In the genomic region with DNA sequence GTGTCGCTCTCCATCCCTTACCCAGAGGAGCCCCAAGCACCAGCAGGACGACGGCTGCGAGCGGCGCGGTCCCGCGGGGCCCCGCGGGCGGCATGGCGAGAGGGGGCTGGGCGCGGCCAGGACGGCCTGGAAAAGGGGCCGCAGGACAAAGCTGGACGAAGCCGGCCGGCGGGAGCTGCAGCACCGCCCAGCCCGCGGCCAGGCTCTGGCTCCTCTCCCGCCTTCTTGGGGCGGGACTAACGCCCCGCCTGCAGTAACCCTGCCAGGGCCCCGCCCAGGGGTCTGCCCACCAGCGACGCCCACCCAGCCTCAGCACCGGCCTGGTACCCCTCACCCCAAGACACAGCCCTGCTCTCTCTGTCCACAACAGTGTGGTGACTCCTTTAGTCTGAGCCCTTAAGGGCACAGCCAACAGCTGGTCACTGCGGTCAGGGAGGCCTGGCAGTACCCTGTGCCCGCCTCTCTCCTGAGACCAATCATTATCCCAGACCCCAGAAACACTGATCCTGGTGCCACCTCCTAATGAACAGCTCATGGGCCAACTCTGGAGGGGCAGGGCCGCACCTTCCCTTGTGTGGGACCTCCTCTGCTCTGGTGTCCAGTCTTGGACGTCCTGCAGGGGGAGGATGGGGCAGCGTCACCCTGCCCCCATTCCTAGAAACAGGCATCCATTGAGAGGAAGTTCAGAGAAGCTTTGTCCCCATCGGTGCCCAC, we compare ENCODE assay signal across 9 mouse cellular contexts. TPM values are rescaled to one million over a fixed set of nuclear protein-coding genes. Genes with fewer than 3 reads are reported as not detected.
A peak's percentile ranks its signal among the peaks of the same experiment; 100 is the strongest.
DNase-seq lines count a peak whose midpoint lies in the region; ATAC-seq and TF ChIP-seq lines count a peak whose summit lies in the region.
"Had no signal": no experiment of that assay in that cellular context is flagged by ENCODE, and none has a peak within 500 bp of the region (broad histone marks: within the 10 kb centered on the region; RNA-seq: fewer than 3 reads in every experiment).

Gene Shisa4, minus strand, starts transcription at position 370 of the 714 bp plus-strand sequence.

- peak; percentile 50 for DNase-seq in urinary bladder, adult 2 months (ENCODE audit: low spot score)
- no peak for DNase-seq in urinary bladder, postnatal 10 days (ENCODE audit: low spot score)
- DNase-seq in embryonic facial prominence, embryonic 14.5 days (ENCODE audit: low spot score): peak; percentile 88
- no peak for DNase-seq in liver, embryonic 11.5 days (ENCODE audit: low spot score)
- peak; percentile 87 for DNase-seq in midbrain, postnatal 0 days (ENCODE audit: low spot score)
- peak; percentile 46 for DNase-seq in testis, postnatal 14 days (ENCODE audit: low spot score)

- H3K4me2 ChIP-seq in embryonic facial prominence, embryonic 14.5 days (ENCODE audit: low read depth, low read length): peak within 1 kb of the TSS; percentile 87
- H3K4me2 ChIP-seq in heart, embryonic 12.5 days: peak within 1 kb of the TSS; percentile 97
- peak within 1 kb of the TSS; percentile 96 for H3K4me2 ChIP-seq in kidney, embryonic 16.5 days (replicated peaks; ENCODE audit: low read depth, low read length)
- H3K4me2 ChIP-seq in liver, embryonic 11.5 days: peak within 1 kb of the TSS; percentile 92
- peak within 1 kb of the TSS; percentile 87 for H3K4me2 ChIP-seq in midbrain, postnatal 0 days (ENCODE audit: low read depth, low read length, poor library complexity, severe bottlenecking)

- H3K36me3 ChIP-seq in embryonic facial prominence, embryonic 14.5 days (ENCODE audit: control insufficient read depth, insufficient read depth, low read length): no peaks in the 10 kb centered on the region
- H3K36me3 ChIP-seq in heart, embryonic 12.5 days: no peaks in the 10 kb centered on the region
- H3K36me3 ChIP-seq in kidney, embryonic 16.5 days (ENCODE audit: insufficient read depth, low read length): no peaks in the 10 kb centered on the region
- H3K36me3 ChIP-seq in liver, embryonic 11.5 days (ENCODE audit: control insufficient read depth, insufficient read depth, low read length): no peaks in the 10 kb centered on the region
- no peaks in the 10 kb centered on the region for H3K36me3 ChIP-seq in midbrain, postnatal 0 days (ENCODE audit: insufficient read depth, low read length)

- H3K4me1 ChIP-seq in embryonic facial prominence, embryonic 14.5 days (ENCODE audit: control insufficient read depth, insufficient read depth, low read length): peaks cover 8% of the 10 kb centered on the region; the same call in 1 of the 2 replicates
- peaks cover 52% of the 10 kb centered on the region for H3K4me1 ChIP-seq in heart, embryonic 12.5 days (replicated peaks)
- H3K4me1 ChIP-seq in kidney, embryonic 16.5 days (ENCODE audit: insufficient read depth, low read length): peaks cover 21% of the 10 kb centered on the region
- H3K4me1 ChIP-seq in liver, embryonic 11.5 days (replicated peaks; ENCODE audit: control insufficient read depth, insufficient read depth, low read length): peaks cover 12% of the 10 kb centered on the region
- peaks cover 13% of the 10 kb centered on the region; the same call in 1 of the 2 replicates for H3K4me1 ChIP-seq in midbrain, postnatal 0 days (ENCODE audit: insufficient read depth, low read length)

- no peaks in the 10 kb centered on the region for H3K27me3 ChIP-seq in embryonic facial prominence, embryonic 14.5 days (replicated peaks; ENCODE audit: control insufficient read depth, insufficient read depth, low read length)
- 0 out of 2 replicates have a peak, but pooled peaks cover 2% of the 10 kb centered on the region for H3K27me3 ChIP-seq in heart, embryonic 12.5 days (replicated peaks)
- no peaks in the 10 kb centered on the region for H3K27me3 ChIP-seq in kidney, embryonic 16.5 days (ENCODE audit: insufficient read depth, low read length)
- H3K27me3 ChIP-seq in liver, embryonic 11.5 days (replicated peaks; ENCODE audit: control insufficient read depth, insufficient read depth, low read length): peaks cover 17% of the 10 kb centered on the region
- no peaks in the 10 kb centered on the region for H3K27me3 ChIP-seq in midbrain, postnatal 0 days (ENCODE audit: insufficient read depth, low read length)

- peak; percentile 39 for TF ChIP-seq CTCF in midbrain, postnatal 0 days (IDR thresholded peaks at IDR 0.05)

- peak within 1 kb of the TSS; percentile 57 for H3K4me3 ChIP-seq in embryonic facial prominence, embryonic 14.5 days (ENCODE audit: low read depth, low read length)
- H3K4me3 ChIP-seq in heart, embryonic 12.5 days: peak within 1 kb of the TSS; percentile 72
- peak within 1 kb of the TSS; percentile 72 for H3K4me3 ChIP-seq in kidney, embryonic 16.5 days (ENCODE audit: low read length)
- peak within 1 kb of the TSS; percentile 60 for H3K4me3 ChIP-seq in liver, embryonic 11.5 days (ENCODE audit: low read depth, low read length)
- H3K4me3 ChIP-seq in midbrain, postnatal 0 days (ENCODE audit: low read depth, low read length): peak within 1 kb of the TSS; percentile 83

- H3K27ac ChIP-seq in embryonic facial prominence, embryonic 14.5 days (replicated peaks; ENCODE audit: low read depth, low read length): no peak within 1 kb of the TSS
- peak within 1 kb of the TSS; percentile 38; the same call in 1 of the 2 replicates for H3K27ac ChIP-seq in heart, embryonic 12.5 days (ENCODE audit: poor library complexity, severe bottlenecking)
- H3K27ac ChIP-seq in kidney, embryonic 16.5 days (ENCODE audit: low read length): peak within 1 kb of the TSS; percentile 75
- H3K27ac ChIP-seq in liver, embryonic 11.5 days (ENCODE audit: low read depth, low read length): no peak within 1 kb of the TSS; the same call in 1 of the 2 replicates
- H3K27ac ChIP-seq in midbrain, postnatal 0 days (ENCODE audit: low read depth, low read length): peak within 1 kb of the TSS; percentile 83

- peak within 1 kb of the TSS; percentile 74 for H3K9ac ChIP-seq in embryonic facial prominence, embryonic 14.5 days (ENCODE audit: low read depth, low read length)
- peak within 1 kb of the TSS; percentile 87 for H3K9ac ChIP-seq in heart, embryonic 12.5 days
- peak within 1 kb of the TSS; percentile 86 for H3K9ac ChIP-seq in kidney, embryonic 16.5 days (replicated peaks; ENCODE audit: low read length)
- H3K9ac ChIP-seq in liver, embryonic 11.5 days (ENCODE audit: low read depth, low read length): peak within 1 kb of the TSS; percentile 61
- H3K9ac ChIP-seq in midbrain, postnatal 0 days (replicated peaks; ENCODE audit: low read length, poor library complexity, severe bottlenecking): peak within 1 kb of the TSS; percentile 89

- no peaks in the 10 kb centered on the region for H3K9me3 ChIP-seq in embryonic facial prominence, embryonic 14.5 days (ENCODE audit: control insufficient read depth, low read length)
- no peaks in the 10 kb centered on the region for H3K9me3 ChIP-seq in heart, embryonic 12.5 days (replicated peaks)
- no peaks in the 10 kb centered on the region for H3K9me3 ChIP-seq in kidney, embryonic 16.5 days (ENCODE audit: low read length)
- no peaks in the 10 kb centered on the region for H3K9me3 ChIP-seq in liver, embryonic 11.5 days (ENCODE audit: control insufficient read depth, low read length)
- H3K9me3 ChIP-seq in midbrain, postnatal 0 days (ENCODE audit: low read length): no peaks in the 10 kb centered on the region

- ATAC-seq in embryonic facial prominence, embryonic 14.5 days (ENCODE audit: low read depth): peak; percentile 90
- peak; percentile 88 for ATAC-seq in heart, embryonic 12.5 days (ENCODE audit: insufficient number of reproducible peaks, low FRiP score)
- peak; percentile 93 for ATAC-seq in kidney, embryonic 16.5 days (ENCODE audit: low FRiP score, low TSS enrichment)
- ATAC-seq in liver, embryonic 11.5 days (replicated peaks; ENCODE audit: low FRiP score): peak; percentile 75
- ATAC-seq in midbrain, postnatal 0 days (ENCODE audit: low FRiP score): peak; percentile 88

- WGBS in embryonic facial prominence, embryonic 14.5 days: 0% methylated on average over 11 of the region's 38 CpGs
- WGBS in heart, embryonic 12.5 days: 3% methylated on average over 37 of the region's 38 CpGs
- 2% methylated on average over 33 of the region's 38 CpGs for WGBS in kidney, embryonic 16.5 days
- WGBS in liver, embryonic 11.5 days: 4% methylated on average over 38 of the region's 38 CpGs
- 2% methylated on average over 35 of the region's 38 CpGs for WGBS in midbrain, postnatal 0 days

RNA-seq across cellular contexts. Expression of gene Shisa4, which starts in this region (rescaled TPM):
- polyA plus RNA-seq in urinary bladder, adult 2 months (2012; rRNA removed): 16.8 and 17.7 TPM in 2 replicates
- polyA plus RNA-seq in embryonic facial prominence, embryonic 14.5 days (2014; fragmentation: Nextera tagmentation; extraction: Ambion mirVana): 25.2 and 25.6 TPM in 2 replicates
- 32.4 and 33.3 TPM in 2 replicates for polyA plus RNA-seq in heart, embryonic 12.5 days (2016; fragmentation: Nextera tagmentation; extraction: Ambion mirVana)
- polyA plus RNA-seq in kidney, embryonic 16.5 days (2015; fragmentation: Nextera tagmentation; extraction: Ambion mirVana): 47.1 and 50.8 TPM in 2 replicates
- polyA plus RNA-seq in liver, embryonic 11.5 days (2014; fragmentation: Nextera tagmentation; extraction: Ambion mirVana): 9.3 and 10.1 TPM in 2 replicates
- total RNA-seq in midbrain, postnatal 0 days (2014; rRNA removed): 129 and 133 TPM in 2 replicates
- 141 and 146 TPM in 2 replicates for polyA plus RNA-seq in midbrain, postnatal 0 days (2015; fragmentation: Nextera tagmentation; extraction: Ambion mirVana)
- total RNA-seq: MEL had no signal

Comparison
In these comparisons a context has a peak if more than half of its experiments do, and no peak if none do; other contexts are left out.
1. DNase-seq: peak in urinary bladder, adult 2 months (single experiment), embryonic facial prominence, embryonic 14.5 days (single experiment), midbrain, postnatal 0 days (single experiment) and testis, postnatal 14 days (single experiment); none in urinary bladder, postnatal 10 days (single experiment) and liver, embryonic 11.5 days (single experiment).
2. H3K27ac ChIP-seq: peak in heart, embryonic 12.5 days (single experiment), kidney, embryonic 16.5 days (single experiment) and midbrain, postnatal 0 days (single experiment); none in embryonic facial prominence, embryonic 14.5 days (single experiment) and liver, embryonic 11.5 days (single experiment).
3. Peak in every context shown above with its lines, with median percentiles within 50 percentile points of each other: ATAC-seq, H3K4me2 ChIP-seq, H3K4me3 ChIP-seq and H3K9ac ChIP-seq.